Mouse (Mus musculus) left cerebral cortex, adult 11 months (tissue): ENCODE measurements around the gene Gsta1.
"Not testable (repeated sequence)": the region's sequence is repeated elsewhere in the genome, so short reads cannot be mapped to it uniquely, and the experiment has no call there.

Experiments
- DNase-seq: peaks from one replicate; pipeline ENCODE4 v3.0.0; 2022; ENCODE audit warnings: low spot score

Gsta1 gene

GRCm38 (mm10) chr9:78233121-78233695 lies 2.8 kb downstream of the Gsta1 start:
- DNase-seq, result not testable (repeated sequence)

- not testable (repeated sequence) for DNase-seq
These were observed 25.4 kb downstream of the Gsta1 start for GRCm38 (mm10) chr9:78255683-78256470.

- DNase-seq, result not testable (repeated sequence)
These were observed 26.5 kb downstream of the Gsta1 start, which contains the start of gene Gm3776 for GRCm38 (mm10) chr9:78256914-78257313. Gene Gm3776 (plus strand): TSS chr9:78257129.

- not testable (repeated sequence) for DNase-seq
These were observed 29.2 kb downstream of the Gsta1 start for GRCm38 (mm10) chr9:78259688-78260087.

- not testable (repeated sequence) for DNase-seq
These were observed 40.5 kb downstream of the Gsta1 start for GRCm38 (mm10) chr9:78270945-78271344.

GRCm38 (mm10) chr9:78282002-78282711 lies 51.7 kb downstream of the Gsta1 start:
- not testable (repeated sequence) for DNase-seq

- not testable (repeated sequence) for DNase-seq
These were observed 58.6 kb downstream of the Gsta1 start for GRCm38 (mm10) chr9:78289063-78289462.

- not testable (repeated sequence) for DNase-seq
These were observed 59.3 kb downstream of the Gsta1 start, which contains the start of gene Gm10639 for GRCm38 (mm10) chr9:78289723-78290122. Gene Gm10639 (plus strand): TSS chr9:78289923.
